Mouse (Mus musculus) forebrain, embryonic 15.5 days (tissue): Measurements from ENCODE around the gene Sema3f. TPM values are rescaled to one million over a fixed set of nuclear protein-coding genes. Genes with fewer than 3 reads are reported as not detected.
A peak's percentile ranks its signal among the peaks of the same experiment; 100 is the strongest.

Experiments used
- ATAC-seq: fragments of 200-750 bp; cut with Nextera tagmentation; replicated peaks from 2 replicates; pipeline ENCODE4 v1.8.0; 2017; ENCODE audit warnings: mild to moderate bottlenecking, moderate TSS enrichment, moderate library complexity
- H3K27ac ChIP-seq: fragments of 300-500 bp; sonication (generic); replicated peaks from 2 replicates; pipeline ENCODE4 v1.5.1; 2015; ENCODE audit warnings: mild to moderate bottlenecking, inconsistent platforms
- H3K27me3 ChIP-seq: fragments of 300-500 bp; sonication (generic); 2 replicates; pipeline ENCODE4 v1.6.1; 2015; ENCODE audit warnings: inconsistent platforms
- H3K36me3 ChIP-seq: fragments of 300-500 bp; sonication (generic); 2 replicates; pipeline ENCODE4 v1.6.1; 2015; ENCODE audit warnings: mild to moderate bottlenecking, inconsistent platforms
- H3K4me1 ChIP-seq: fragments of 300-500 bp; sonication (generic); 2 replicates; pipeline ENCODE4 v1.6.1; 2015; ENCODE audit warnings: inconsistent platforms
- H3K4me2 ChIP-seq: fragments of 300-500 bp; sonication (generic); replicated peaks from 2 replicates; pipeline ENCODE4 v1.6.1; 2015; ENCODE audit warnings: mild to moderate bottlenecking, inconsistent platforms
- H3K4me3 ChIP-seq: fragments of 300-500 bp; sonication (generic); 2 replicates; pipeline ENCODE4 v1.5.1; 2015; ENCODE audit warnings: mild to moderate bottlenecking, inconsistent platforms
- H3K9ac ChIP-seq: fragments of 300-500 bp; sonication (generic); replicated peaks from 2 replicates; pipeline ENCODE4 v1.6.1; 2015; ENCODE audit warnings: mild to moderate bottlenecking, inconsistent platforms
- H3K9me3 ChIP-seq: fragments of 300-500 bp; sonication (generic); 2 replicates; pipeline ENCODE4 v1.6.1; 2016; ENCODE audit warnings: inconsistent platforms
- WGBS: fragments of 180-500 bp; shearing (Covaris S2); methylation state at CpG from one replicate; pipeline ENCODE4 v1.1.7; 2015; ENCODE audit warnings: mixed read lengths; 5-methylcytosine and 5-hydroxymethylcytosine counted together
- polyA plus RNA-seq: library from polyadenylated mRNA; unstranded; fragments of >200 nt; fragmentation: Nextera tagmentation; extraction: Ambion mirVana; gene quantifications from 2 replicates; pipeline ENCODE4 v1.2.1, GENCODE M21; 2015

Sema3f gene
- polyA plus RNA-seq, result 13.7 and 14.6 TPM in 2 replicates

DNA sequence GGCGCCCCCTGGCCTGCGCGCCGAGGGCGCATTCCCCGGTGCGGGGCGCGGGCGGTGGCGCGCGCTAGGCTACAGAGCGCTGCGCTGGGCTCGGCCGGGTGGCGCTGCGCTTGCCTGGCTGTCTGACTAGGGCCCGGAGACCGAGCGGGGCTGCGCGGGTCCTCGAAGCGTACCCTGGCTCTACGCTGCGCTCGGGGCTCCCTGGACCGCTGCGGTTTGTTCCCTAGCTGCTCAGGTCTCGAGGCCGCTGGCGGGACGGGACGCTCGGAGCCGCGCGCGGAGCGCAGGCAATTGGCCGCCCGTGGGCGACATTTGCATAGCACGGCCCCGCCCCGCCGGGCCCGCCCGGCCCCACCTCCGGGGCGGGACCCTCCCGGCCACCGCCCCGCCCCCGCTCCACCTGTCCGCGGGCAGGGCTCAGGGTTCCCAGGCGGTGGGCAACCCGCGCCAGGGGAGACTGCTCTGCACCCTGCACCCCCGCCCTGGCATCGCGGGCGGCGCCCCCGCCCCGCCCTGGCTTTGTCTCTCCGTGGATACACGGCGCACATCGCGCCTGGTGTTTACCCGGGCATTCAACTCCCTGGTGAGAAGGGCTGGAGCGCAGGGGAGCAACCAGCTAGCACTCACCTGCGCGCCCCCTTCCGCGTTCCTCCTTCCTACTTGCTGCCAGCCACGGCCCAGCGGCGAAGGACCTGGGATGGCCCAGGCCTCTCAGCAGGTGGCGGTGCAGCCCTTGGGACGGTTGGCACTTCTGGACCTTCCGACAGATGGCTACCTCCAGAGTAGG lies at the start of gene Sema3f:
Gene Sema3f, minus strand, starts transcription at position 779 of the 787 bp plus-strand sequence.
- ATAC-seq, result peak; percentile 79
- Histone ChIP-seq H3K4me1 (peaks cover 58% of the 10 kb centered on the region), H3K36me3 (peaks cover 5% of the 10 kb centered on the region; the same call in 1 of the 2 replicates), H3K27ac (peak within 1 kb of the TSS; percentile 90), H3K9me3 (no peaks in the 10 kb centered on the region), H3K27me3 (0 out of 2 replicates have a peak, but pooled peaks cover 3% of the 10 kb centered on the region), H3K9ac (peak within 1 kb of the TSS; percentile 63), H3K4me3 (peak within 1 kb of the TSS; percentile 63), H3K4me2 (peak within 1 kb of the TSS; percentile 72)
- under 1% methylated on average over 83 of the region's 86 CpGs for WGBS

DNA sequence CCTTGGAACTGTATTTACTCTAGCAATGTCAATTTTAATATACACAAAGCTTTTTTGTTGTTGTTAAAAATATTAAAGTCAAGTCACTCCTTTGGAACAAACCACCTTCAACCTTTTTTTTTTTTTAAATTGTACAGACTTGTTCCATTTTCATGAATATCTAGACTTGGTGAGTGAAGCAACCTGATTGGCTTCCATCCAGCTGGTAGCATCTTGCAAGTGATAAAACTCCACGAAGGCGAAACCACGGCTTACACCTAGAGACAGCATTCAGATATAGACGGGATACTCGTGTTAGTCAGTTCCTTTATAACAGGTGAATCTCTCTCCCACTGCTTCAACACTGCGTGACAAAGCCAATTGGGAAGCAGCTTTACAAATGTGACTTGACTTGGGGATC lies 49.3 kb upstream of the Sema3f start:
- ATAC-seq, result no peak
- Histone ChIP-seq H3K27ac (no peak overlapping the region), H3K27me3 (no peaks in the 10 kb centered on the region), H3K4me3 (no peak overlapping the region), H3K9ac (no peak overlapping the region), H3K4me1 (no peaks in the 10 kb centered on the region), H3K9me3 (no peaks in the 10 kb centered on the region), H3K36me3 (peaks cover 90% of the 10 kb centered on the region), H3K4me2 (no peak overlapping the region)
- WGBS, result 92% methylated on average over 6 of the region's 6 CpGs

DNA sequence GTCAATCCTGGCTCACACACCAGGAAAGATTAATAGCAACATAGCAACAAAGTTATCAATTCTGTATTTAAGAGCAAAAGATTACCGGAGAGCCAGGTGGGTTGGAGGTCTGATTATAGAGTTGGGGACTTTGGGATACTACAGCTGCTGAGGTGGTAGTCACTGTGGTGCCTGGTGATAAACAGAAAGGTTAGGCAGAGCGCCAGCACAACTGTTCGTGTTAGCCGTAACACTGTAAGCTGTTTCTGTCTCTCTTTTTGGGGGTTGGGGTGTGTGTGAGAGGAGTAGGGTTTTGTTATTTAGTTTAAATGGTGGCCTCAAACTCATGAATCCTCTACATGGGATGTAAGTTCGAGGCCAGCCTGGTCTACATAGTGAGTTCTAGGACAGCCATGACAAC lies 40.1 kb upstream of the Sema3f start:
- no peak overlapping the region for H3K27ac ChIP-seq
- WGBS, result 92% methylated on average over 5 of the region's 5 CpGs

DNA sequence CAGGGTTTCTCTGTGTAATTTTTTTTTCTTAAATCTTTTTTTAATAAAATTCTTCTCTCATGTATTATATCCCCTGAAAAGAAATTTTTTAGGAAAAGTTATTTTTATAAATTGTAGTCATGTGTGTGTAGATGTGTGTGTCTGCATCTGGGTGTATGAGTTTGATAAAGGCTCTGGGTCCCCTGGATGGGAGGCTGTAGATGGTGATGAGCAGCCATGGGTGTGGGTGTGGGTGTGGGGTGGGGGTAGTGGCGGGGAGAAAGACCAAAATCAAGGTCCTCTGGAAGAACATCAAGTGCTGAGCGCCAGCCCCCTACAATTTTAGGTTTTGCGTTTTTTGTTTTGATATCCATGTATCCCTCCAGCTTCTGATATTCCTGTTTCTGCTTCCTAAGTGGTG lies 37.8 kb upstream of the Sema3f start:
- no peaks in the 10 kb centered on the region for H3K27me3 ChIP-seq
- no peak overlapping the region for H3K27ac ChIP-seq
- H3K4me2 ChIP-seq, result no peak overlapping the region
- WGBS, result 95% methylated on average over 3 of the region's 3 CpGs
- no peaks in the 10 kb centered on the region for H3K9me3 ChIP-seq
- peaks cover 97% of the 10 kb centered on the region for H3K36me3 ChIP-seq
- H3K4me3 ChIP-seq, result no peak overlapping the region
- H3K9ac ChIP-seq, result no peak overlapping the region
- ATAC-seq, result no peak
- no peaks in the 10 kb centered on the region for H3K4me1 ChIP-seq

More for the DNA sequence above, 40.1 kb upstream of the Sema3f start:
- ATAC-seq, result no peak
- H3K4me3 ChIP-seq, result no peak overlapping the region
- H3K4me1 ChIP-seq, result no peaks in the 10 kb centered on the region
- no peak overlapping the region for H3K4me2 ChIP-seq
- H3K36me3 ChIP-seq, result peaks cover 94% of the 10 kb centered on the region
- H3K9ac ChIP-seq, result no peak overlapping the region
- no peaks in the 10 kb centered on the region for H3K27me3 ChIP-seq
- no peaks in the 10 kb centered on the region for H3K9me3 ChIP-seq

DNA sequence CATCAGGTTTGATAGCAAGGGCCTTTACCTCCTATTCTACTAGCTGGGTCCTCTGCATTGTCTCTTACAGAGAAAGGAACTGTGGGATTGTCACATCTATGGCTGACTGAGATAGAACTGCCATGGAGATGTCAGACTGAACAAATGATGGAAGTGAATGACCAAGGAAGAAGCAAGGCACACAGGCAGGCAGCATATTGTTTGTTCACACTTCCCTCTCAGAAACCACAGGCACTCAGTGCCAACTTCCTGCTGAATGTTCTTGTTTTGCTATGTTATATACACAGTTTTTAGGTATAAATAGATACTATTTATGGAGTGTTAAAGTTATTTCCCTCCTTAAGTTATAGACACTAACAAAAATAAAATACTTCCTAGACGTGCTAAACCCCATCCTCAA lies 37.0 kb upstream of the Sema3f start:
- Histone ChIP-seq H3K27ac (no peak overlapping the region), H3K36me3 (peaks cover 98% of the 10 kb centered on the region), H3K4me3 (no peak overlapping the region), H3K4me1 (no peaks in the 10 kb centered on the region), H3K9ac (no peak overlapping the region), H3K4me2 (no peak overlapping the region), H3K27me3 (no peaks in the 10 kb centered on the region), H3K9me3 (no peaks in the 10 kb centered on the region)
- WGBS, result 100% methylated on average over 1 of the region's 1 CpGs
- ATAC-seq, result no peak

DNA sequence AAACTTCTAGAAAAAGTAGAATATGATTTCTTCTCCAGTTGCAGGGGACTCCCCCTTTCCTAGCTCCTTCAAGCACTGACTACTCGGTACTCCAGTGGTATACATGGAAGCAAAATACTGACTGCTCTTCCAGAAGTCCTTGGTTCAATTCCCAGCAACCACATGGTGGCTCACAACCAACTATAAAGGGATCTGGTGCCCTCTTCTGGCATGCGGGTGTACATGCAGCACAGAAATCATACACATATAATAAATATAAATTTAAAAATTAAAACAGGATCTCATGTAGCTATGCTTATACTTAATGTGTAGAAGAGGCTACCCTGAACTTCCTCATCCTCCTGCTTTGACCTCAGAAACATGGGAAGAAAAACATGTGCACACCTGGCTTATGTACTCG lies 36.4 kb upstream of the Sema3f start:
- WGBS, result 92% methylated on average over 3 of the region's 3 CpGs
- H3K9ac ChIP-seq, result no peak overlapping the region
- H3K27ac ChIP-seq, result no peak overlapping the region

DNA sequence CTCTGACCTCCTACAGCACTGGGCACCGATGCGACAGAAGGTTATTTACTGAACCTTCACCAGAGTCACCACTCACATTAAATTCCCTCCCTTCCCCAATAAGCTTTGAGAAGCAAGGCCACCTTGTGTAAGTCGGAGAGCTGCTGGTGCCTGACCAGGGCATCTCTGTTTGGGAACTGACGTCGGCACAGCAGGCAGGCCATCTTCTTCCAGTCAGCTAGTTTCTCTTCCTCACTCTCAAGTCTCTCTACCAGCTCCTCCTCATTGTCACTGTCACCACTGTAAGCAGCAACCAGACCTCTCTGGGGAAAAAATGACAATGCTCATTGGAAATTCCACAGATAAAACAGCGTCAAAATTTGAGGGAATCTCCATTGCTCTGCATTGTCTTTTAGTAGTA lies 33.8 kb upstream of the Sema3f start:
- no peaks in the 10 kb centered on the region for H3K4me1 ChIP-seq
- no peak overlapping the region for H3K4me2 ChIP-seq
- peaks cover 98% of the 10 kb centered on the region for H3K36me3 ChIP-seq
- H3K27me3 ChIP-seq, result no peaks in the 10 kb centered on the region
- H3K9ac ChIP-seq, result no peak overlapping the region
- no peaks in the 10 kb centered on the region for H3K9me3 ChIP-seq
- no peak overlapping the region for H3K27ac ChIP-seq
- no peak for ATAC-seq
- WGBS, result 90% methylated on average over 6 of the region's 6 CpGs
- H3K4me3 ChIP-seq, result no peak overlapping the region

More for the DNA sequence above, 36.4 kb upstream of the Sema3f start:
- Histone ChIP-seq H3K27me3 (no peaks in the 10 kb centered on the region), H3K4me1 (no peaks in the 10 kb centered on the region), H3K4me2 (no peak overlapping the region), H3K36me3 (peaks cover 98% of the 10 kb centered on the region), H3K9me3 (no peaks in the 10 kb centered on the region), H3K4me3 (no peak overlapping the region)
- no peak for ATAC-seq

DNA sequence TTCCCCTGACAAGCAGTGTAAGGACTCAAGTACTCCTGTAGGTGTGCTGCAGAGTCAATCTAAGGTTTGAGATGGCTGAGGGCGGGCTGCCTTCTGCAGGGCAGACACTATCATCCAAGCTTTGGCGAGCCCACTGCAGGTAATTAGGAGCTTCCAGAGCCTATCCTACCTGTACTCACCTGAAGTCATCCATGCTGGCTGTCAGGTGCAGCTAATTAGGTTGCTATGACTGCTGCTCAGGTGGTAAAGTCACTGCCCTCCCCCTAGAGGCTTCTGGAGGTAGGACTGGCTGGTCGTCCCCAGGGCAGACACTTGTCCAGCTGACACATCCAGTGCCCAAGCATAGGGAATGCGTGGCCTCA lies 28.5 kb upstream of the Sema3f start:
- H3K4me1 ChIP-seq, result peaks cover 36% of the 10 kb centered on the region
- 55% methylated on average over 4 of the region's 4 CpGs for WGBS
- peak; percentile 21; the same call in 1 of the 2 replicates for ATAC-seq
- no peaks in the 10 kb centered on the region for H3K9me3 ChIP-seq
- peaks cover 56% of the 10 kb centered on the region for H3K36me3 ChIP-seq
- no peaks in the 10 kb centered on the region for H3K27me3 ChIP-seq
- H3K4me3 ChIP-seq, result no peak overlapping the region
- H3K27ac ChIP-seq, result peak overlapping the region; percentile 41
- H3K9ac ChIP-seq, result no peak overlapping the region
- H3K4me2 ChIP-seq, result no peak overlapping the region

DNA sequence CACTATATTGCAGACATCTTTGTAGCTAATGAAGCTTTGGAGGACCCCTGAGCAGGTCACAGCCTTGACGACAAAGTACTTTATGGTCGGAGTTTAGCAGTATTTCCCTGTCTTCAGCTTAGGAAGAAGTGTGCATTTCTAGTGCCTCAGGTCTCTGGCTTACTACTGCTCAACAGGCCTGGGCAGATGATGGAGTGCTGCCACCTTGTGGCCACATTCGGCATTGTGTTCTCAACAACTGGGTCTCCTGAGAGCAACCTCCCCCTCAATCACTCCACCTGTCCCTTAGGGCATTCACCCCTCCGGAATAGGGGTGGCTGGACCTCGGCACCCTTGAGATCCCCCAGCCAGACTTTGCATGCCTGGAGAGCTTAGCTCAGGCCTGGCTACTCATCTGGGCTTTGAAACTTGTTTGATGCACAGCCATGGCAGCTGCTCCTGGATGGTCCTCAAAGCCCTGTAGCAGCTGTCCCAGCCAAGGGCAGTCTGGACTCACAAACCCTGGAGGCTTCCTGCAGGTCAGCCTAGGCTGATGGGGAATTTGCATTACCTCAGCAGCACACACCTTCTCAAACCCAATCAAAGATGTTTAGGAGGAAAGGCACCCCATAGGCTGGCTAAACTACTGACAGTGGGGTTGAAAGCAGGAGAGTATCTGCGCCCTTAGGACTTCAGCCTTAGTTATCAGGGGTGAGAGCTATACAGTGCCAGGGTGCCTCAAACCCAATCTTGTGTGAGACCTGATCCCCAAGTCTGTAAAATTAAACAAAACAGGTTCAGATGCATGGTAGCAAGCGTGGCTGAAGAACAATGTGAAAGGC lies 28.0 kb upstream of the Sema3f start:
- Histone ChIP-seq H3K4me3 (no peak overlapping the region), H3K27me3 (no peaks in the 10 kb centered on the region), H3K4me1 (peaks cover 36% of the 10 kb centered on the region), H3K4me2 (no peak overlapping the region), H3K27ac (peak overlapping the region; percentile 41), H3K36me3 (peaks cover 50% of the 10 kb centered on the region), H3K9ac (no peak overlapping the region), H3K9me3 (no peaks in the 10 kb centered on the region)
- ATAC-seq, result peak; percentile 63
- 20% methylated on average over 7 of the region's 7 CpGs for WGBS

DNA sequence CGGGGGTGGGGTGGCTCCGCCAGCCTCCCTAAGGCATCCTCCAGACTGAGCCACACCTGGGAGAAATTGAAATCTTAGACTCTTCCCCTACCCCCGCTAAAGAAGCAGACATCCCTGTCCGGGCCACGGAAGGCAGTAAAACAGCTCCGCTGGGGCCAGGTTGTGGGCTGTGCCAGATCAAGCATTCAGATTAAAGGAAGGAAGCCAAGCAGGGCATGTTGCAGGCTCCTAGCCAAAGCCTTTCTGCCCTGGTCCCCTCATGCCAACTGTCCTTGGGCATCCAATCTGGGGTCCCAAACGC lies 25.9 kb upstream of the Sema3f start:
- Histone ChIP-seq H3K27me3 (no peaks in the 10 kb centered on the region), H3K9ac (peak overlapping the region; percentile 30), H3K27ac (peak overlapping the region; percentile 57; the same call in 1 of the 2 replicates), H3K4me3 (peak overlapping the region; percentile 4; the same call in 1 of the 2 replicates), H3K9me3 (no peaks in the 10 kb centered on the region), H3K4me1 (peaks cover 36% of the 10 kb centered on the region), H3K36me3 (peaks cover 29% of the 10 kb centered on the region), H3K4me2 (peak overlapping the region; percentile 43)
- 5% methylated on average over 7 of the region's 7 CpGs for WGBS
- ATAC-seq, result no peak

DNA sequence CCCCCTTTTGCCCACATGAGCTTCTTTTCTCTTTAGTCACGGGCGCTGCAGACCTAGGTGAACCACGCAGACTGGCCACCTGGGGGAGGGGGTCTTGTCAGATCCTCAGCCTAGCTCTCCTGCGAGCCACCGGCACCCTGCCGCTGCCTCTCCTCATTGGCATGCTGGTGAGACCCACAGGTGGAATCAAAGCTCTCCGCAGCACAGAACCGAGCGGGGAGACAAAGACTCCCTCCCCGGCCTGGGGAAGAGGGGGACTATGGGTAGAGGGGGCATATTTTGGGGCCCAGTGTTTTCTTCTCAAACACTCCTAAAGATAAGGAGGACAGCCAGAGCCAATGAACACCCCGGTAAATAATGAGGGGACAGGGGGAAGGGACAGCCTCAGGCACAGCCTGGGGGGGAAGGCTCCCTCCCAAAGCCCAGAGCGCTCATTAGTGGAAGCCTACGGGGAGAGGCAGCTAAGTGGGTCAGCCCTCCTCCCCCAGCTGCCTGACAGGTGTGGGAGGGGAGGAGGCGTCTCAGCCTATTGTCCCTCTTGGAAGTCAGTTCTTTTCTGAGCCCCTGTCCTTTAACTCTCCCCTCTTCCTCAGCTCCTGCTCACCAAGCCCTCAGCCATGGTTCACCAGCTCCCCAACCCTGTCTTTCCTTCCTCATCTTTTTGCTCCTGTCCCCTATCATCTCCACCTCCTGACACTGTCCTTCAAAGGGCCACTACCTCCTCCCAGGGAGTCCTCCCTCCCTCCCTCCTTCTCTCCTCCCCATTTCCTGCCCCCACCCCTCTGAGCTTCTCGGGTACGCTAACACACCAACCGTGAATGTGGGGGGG lies 25.3 kb upstream of the Sema3f start:
- Histone ChIP-seq H3K9ac (peak overlapping the region; percentile 30), H3K4me3 (peak overlapping the region; percentile 4; the same call in 1 of the 2 replicates), H3K4me2 (peak overlapping the region; percentile 43), H3K27me3 (no peaks in the 10 kb centered on the region), H3K36me3 (peaks cover 24% of the 10 kb centered on the region), H3K4me1 (peaks cover 40% of the 10 kb centered on the region), H3K27ac (peak overlapping the region; percentile 57), H3K9me3 (no peaks in the 10 kb centered on the region)
- 3% methylated on average over 17 of the region's 17 CpGs for WGBS
- ATAC-seq, result no peak

DNA sequence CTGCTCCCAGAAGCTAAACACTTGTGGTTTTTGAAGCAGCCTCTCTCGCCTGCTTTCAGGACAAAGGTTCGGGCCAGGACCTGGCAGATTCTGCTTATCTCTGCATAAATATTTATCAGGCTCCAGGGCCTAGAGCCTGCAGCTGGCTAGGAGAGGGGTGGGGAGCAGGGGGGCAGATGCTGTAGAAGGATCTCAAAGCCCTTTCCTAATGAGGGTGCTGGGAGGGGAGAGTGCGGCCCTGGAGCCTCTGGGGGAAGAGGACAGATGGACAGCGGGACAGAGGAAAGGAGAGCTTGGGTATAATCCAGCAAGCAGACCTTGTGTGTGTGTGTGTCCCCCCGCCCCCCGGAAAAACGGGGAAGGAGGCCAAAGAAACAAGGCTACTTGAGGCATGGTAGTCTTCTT lies 24.3 kb upstream of the Sema3f start:
- H3K4me1 ChIP-seq, result peaks cover 50% of the 10 kb centered on the region
- H3K27ac ChIP-seq, result peak overlapping the region; percentile 59
- H3K9me3 ChIP-seq, result no peaks in the 10 kb centered on the region
- H3K4me2 ChIP-seq, result no peak overlapping the region
- H3K36me3 ChIP-seq, result peaks cover 14% of the 10 kb centered on the region
- no peaks in the 10 kb centered on the region for H3K27me3 ChIP-seq
- 14% methylated on average over 7 of the region's 7 CpGs for WGBS
- no peak overlapping the region for H3K4me3 ChIP-seq
- no peak overlapping the region for H3K9ac ChIP-seq
- no peak for ATAC-seq
